Mouse (Mus musculus): ENCODE results near the gene Tex44. TPM values are rescaled to one million over a fixed set of nuclear protein-coding genes. Genes with fewer than 3 reads are reported as not detected.

Tex44 gene
- polyA plus RNA-seq, 1 experiment from 2014 or later: not detected

DNA sequence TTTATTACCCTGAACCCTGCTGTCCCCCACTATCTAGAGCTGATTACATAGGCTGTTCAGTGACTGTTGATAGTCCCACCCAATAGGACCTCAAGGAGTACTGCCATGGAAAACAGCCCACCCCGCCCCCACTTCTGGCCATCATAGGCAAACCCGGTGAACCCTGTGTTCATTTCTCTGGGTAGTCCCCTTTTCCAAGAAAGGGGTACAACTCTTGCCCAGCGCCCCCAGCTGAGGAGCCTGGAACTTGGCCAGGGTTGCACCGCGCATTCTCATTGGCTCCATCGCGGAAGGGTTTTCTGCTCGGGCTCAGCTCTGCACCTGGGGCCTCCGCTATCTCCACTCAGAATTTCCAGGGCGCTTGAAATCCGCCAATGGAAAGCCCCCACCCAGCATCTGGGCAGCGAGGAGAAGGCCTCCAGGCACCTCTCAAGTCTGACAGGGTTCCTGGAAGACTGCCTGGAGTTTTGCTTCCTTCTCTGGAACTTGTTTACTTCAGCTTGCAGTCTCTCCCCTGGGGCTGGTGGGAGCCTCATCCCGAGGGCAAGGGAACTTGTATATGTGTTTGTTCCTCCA lies 21.6 kb downstream of the Tex44 start:
- H3K9me3 ChIP-seq (ENCODE audit: control insufficient read depth, low read length): no peaks in the 10 kb centered on the region
- no peaks in the 10 kb centered on the region for H3K36me3 ChIP-seq (ENCODE audit: control insufficient read depth, insufficient read depth, low read length)
- no peaks in the 10 kb centered on the region for H3K27me3 ChIP-seq (ENCODE audit: control insufficient read depth, insufficient read depth, low read length)
- ATAC-seq (ENCODE audit: low FRiP score, low TSS enrichment): peak; percentile 7; the same call in 1 of the 2 replicates
- H3K27ac ChIP-seq (ENCODE audit: low read depth, low read length): peak overlapping the region; percentile 86
- H3K4me1 ChIP-seq (ENCODE audit: control insufficient read depth, insufficient read depth, low read length): peaks cover 29% of the 10 kb centered on the region
- no peak overlapping the region for H3K9ac ChIP-seq (ENCODE audit: low read depth, low read length)
- H3K4me2 ChIP-seq (replicated peaks; ENCODE audit: low read depth, low read length): no peak overlapping the region; the same call in 1 of the 2 replicates
- WGBS: 47% methylated on average over 13 of the region's 13 CpGs
- H3K4me3 ChIP-seq (ENCODE audit: low read length): no peak overlapping the region

DNA sequence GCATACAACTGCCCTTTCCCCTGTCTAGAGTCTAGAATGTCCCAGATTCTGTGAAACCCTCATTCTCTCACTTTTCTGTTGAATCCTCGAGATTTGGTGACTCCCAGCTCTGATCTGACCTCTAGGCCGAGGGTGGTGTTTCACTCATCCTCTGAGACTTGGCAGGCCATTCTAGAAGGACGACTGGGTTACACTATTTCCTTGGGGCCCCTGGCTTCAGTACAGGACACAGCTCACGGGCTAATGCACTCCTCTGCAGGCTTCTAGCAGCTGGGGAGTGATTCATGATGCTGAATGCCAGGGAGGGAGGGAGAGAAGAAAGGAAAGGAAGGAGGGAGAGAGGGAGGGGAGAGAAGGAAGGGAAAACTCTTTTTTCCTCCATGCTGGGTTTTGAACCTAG lies 22.1 kb downstream of the Tex44 start:
- Histone ChIP-seq H3K9me3 (ENCODE audit: control insufficient read depth, low read length) (no peaks in the 10 kb centered on the region), H3K27me3 (ENCODE audit: control insufficient read depth, insufficient read depth, low read length) (no peaks in the 10 kb centered on the region), H3K4me2 (replicated peaks; ENCODE audit: low read depth, low read length) (no peak overlapping the region), H3K9ac (ENCODE audit: low read depth, low read length) (no peak overlapping the region), H3K4me3 (ENCODE audit: low read length) (no peak overlapping the region), H3K36me3 (ENCODE audit: control insufficient read depth, insufficient read depth, low read length) (no peaks in the 10 kb centered on the region), H3K27ac (ENCODE audit: low read depth, low read length) (peak overlapping the region; percentile 86), H3K4me1 (ENCODE audit: control insufficient read depth, insufficient read depth, low read length) (peaks cover 24% of the 10 kb centered on the region)
- peak; percentile 53; the same call in 1 of the 2 replicates for ATAC-seq (ENCODE audit: low FRiP score, low TSS enrichment)
- WGBS: 5% methylated on average over 4 of the region's 4 CpGs

DNA sequence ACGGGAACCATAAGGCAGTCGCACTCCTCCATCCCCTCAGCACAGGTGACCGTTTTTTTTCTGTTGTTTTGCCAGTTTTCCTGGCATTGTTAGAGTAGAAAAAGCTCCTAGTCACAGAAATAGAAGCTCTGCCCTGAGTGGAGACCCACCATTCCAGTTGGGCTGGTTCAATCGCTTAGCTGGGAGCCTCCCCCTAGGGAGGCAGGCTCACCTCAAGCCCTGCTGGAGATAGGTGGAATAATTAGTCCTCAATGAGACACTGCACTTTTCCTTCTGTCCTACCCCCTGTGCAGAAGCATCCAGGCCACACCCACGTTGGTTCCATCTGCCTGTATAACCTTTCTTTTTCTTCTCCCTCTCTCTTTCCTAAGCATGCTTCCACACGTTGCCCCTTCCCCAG lies 23.8 kb downstream of the Tex44 start:
- no peak overlapping the region for H3K4me3 ChIP-seq (ENCODE audit: low read length)
- no peaks in the 10 kb centered on the region for H3K27me3 ChIP-seq (ENCODE audit: control insufficient read depth, insufficient read depth, low read length)
- 55% methylated on average over 6 of the region's 6 CpGs for WGBS
- no peaks in the 10 kb centered on the region for H3K9me3 ChIP-seq (ENCODE audit: control insufficient read depth, low read length)
- no peak overlapping the region for H3K4me2 ChIP-seq (replicated peaks; ENCODE audit: low read depth, low read length)
- no peaks in the 10 kb centered on the region for H3K36me3 ChIP-seq (ENCODE audit: control insufficient read depth, insufficient read depth, low read length)
- 0 out of 2 replicates have a peak, but pooled peaks have one; percentile 41 for ATAC-seq (ENCODE audit: low FRiP score, low TSS enrichment)
- H3K27ac ChIP-seq (ENCODE audit: low read depth, low read length): no peak overlapping the region
- peaks cover 13% of the 10 kb centered on the region for H3K4me1 ChIP-seq (ENCODE audit: control insufficient read depth, insufficient read depth, low read length)
- no peak overlapping the region for H3K9ac ChIP-seq (ENCODE audit: low read depth, low read length)

DNA sequence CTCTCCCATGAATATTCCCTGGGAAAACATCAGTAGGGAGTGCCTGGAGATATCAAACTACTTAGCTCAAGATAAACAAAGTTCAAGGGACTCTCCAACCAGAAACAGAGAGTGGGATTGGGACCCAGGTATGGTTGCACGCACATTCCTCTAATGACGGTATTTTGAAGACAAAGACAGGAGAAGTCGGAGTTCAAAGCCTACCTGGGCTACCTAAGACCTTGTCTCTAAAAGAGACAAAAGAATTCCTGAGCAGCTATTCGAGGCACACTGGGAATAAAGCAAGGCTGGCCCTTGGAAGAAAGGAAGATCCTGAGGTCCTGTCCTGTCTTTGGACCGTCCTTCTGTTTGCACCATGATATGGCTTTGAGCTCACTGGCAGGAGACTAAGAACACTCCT lies 26.6 kb downstream of the Tex44 start:
- 75% methylated on average over 5 of the region's 5 CpGs for WGBS
- Histone ChIP-seq H3K27me3 (ENCODE audit: control insufficient read depth, insufficient read depth, low read length) (no peaks in the 10 kb centered on the region), H3K4me1 (ENCODE audit: control insufficient read depth, insufficient read depth, low read length) (peaks cover 8% of the 10 kb centered on the region), H3K27ac (ENCODE audit: low read depth, low read length) (no peak overlapping the region), H3K36me3 (ENCODE audit: control insufficient read depth, insufficient read depth, low read length) (no peaks in the 10 kb centered on the region), H3K4me3 (ENCODE audit: low read length) (no peak overlapping the region), H3K9ac (ENCODE audit: low read depth, low read length) (no peak overlapping the region), H3K4me2 (replicated peaks; ENCODE audit: low read depth, low read length) (no peak overlapping the region), H3K9me3 (ENCODE audit: control insufficient read depth, low read length) (no peaks in the 10 kb centered on the region)
- no peak for ATAC-seq (ENCODE audit: low FRiP score, low TSS enrichment)

DNA sequence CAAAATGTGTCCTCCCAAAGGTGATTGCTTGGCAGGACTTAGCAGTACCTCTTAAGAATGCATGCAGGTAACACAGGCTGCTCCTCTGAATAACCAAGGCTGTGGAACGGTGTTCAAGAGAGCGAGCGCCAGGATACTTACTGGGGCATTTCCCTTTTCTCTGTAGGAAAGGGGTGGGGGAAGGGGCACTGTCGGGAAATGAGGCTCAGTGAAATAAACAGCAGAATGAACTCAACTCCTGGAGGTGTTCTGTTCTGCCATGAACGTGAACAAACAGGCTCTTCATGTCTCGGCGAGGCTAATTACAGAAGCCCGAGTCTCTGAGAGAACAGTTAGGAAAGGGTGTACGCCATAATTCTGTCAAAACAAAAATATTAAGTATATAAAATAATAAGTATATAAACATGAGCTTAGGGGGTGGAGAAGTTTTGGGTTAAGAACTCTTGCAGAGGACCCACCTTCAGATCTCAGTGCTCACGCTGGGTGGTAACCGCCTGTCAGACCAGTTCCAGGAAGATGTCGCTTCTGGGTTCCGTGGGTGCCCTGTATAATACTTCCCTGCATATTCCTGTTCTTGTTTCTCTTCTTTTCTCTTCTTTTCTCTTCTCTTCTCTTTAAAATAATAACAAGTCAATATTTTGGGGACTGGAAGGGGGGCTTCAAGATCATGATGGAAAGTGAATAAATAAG lies 30.9 kb downstream of the Tex44 start:
- Histone ChIP-seq H3K4me2 (replicated peaks; ENCODE audit: low read depth, low read length) (no peak overlapping the region), H3K9ac (ENCODE audit: low read depth, low read length) (no peak overlapping the region), H3K4me3 (ENCODE audit: low read length) (no peak overlapping the region), H3K27me3 (ENCODE audit: control insufficient read depth, insufficient read depth, low read length) (no peaks in the 10 kb centered on the region), H3K36me3 (ENCODE audit: control insufficient read depth, insufficient read depth, low read length) (no peaks in the 10 kb centered on the region), H3K4me1 (ENCODE audit: control insufficient read depth, insufficient read depth, low read length) (no peaks in the 10 kb centered on the region), H3K9me3 (ENCODE audit: control insufficient read depth, low read length) (no peaks in the 10 kb centered on the region), H3K27ac (ENCODE audit: low read depth, low read length) (no peak overlapping the region)
- ATAC-seq (ENCODE audit: low FRiP score, low TSS enrichment): no peak
- WGBS: 66% methylated on average over 13 of the region's 13 CpGs

DNA sequence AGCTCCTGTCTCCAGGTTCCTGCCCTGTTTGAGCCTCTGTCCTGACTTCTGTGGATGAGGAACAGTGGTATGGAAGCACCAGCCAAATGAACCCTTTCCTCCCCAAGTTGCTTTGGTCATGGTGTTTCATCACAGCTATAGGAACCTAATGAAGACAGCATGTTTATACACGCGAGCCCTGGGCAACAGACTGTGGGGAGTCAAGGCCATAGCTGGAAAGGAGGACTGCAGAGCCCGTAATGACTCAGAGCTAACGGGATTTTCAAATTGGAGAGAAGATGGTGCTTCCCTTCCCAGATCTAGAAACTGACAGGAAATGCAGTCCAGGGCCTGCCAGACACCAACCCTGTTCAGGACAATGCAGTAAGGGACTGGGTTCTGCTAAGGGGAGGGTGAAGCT lies 33.2 kb downstream of the Tex44 start:
- no peak overlapping the region for H3K9ac ChIP-seq (ENCODE audit: low read depth, low read length)
- no peak overlapping the region for H3K4me3 ChIP-seq (ENCODE audit: low read length)
- no peaks in the 10 kb centered on the region for H3K9me3 ChIP-seq (ENCODE audit: control insufficient read depth, low read length)
- no peak for ATAC-seq (ENCODE audit: low FRiP score, low TSS enrichment)
- no peaks in the 10 kb centered on the region for H3K27me3 ChIP-seq (ENCODE audit: control insufficient read depth, insufficient read depth, low read length)
- no peak overlapping the region for H3K4me2 ChIP-seq (replicated peaks; ENCODE audit: low read depth, low read length)
- H3K27ac ChIP-seq (ENCODE audit: low read depth, low read length): no peak overlapping the region
- no peaks in the 10 kb centered on the region for H3K4me1 ChIP-seq (ENCODE audit: control insufficient read depth, insufficient read depth, low read length)
- 85% methylated on average over 4 of the region's 4 CpGs for WGBS
- H3K36me3 ChIP-seq (ENCODE audit: control insufficient read depth, insufficient read depth, low read length): no peaks in the 10 kb centered on the region

DNA sequence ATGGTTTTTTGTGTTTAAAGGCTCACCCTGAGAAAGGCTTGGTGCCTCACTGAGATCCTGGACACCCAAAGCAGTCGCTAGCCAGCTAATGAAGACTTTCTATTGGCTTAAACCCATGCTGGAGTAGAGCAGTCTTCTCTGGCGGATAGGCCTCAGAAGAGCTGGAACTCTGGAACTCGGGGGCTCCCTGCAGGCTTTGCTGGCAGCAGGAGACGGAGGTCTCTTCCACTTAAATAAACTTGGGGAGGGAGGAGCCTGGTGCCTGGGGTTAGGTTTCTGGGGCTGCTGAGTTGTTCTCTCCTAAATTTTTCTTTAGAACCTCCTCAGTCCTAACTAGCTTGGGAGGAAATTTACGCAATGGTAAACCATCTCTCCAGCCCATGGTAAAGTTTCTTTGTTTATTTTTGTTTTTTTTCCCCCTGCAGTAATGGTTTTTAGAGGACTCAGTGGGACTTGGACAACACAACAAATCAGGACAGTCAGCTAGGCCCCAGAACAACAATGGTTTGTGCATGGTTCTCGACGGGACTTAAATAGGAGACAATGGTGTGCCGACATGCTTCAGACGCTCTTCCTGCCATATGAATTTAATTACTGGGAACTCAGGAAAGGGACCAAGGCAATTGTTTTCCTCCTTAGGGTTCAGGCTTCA lies 38.2 kb downstream of the Tex44 start:
- Histone ChIP-seq H3K4me3 (ENCODE audit: low read length) (no peak overlapping the region), H3K4me2 (replicated peaks; ENCODE audit: low read depth, low read length) (no peak overlapping the region), H3K9me3 (ENCODE audit: control insufficient read depth, low read length) (no peaks in the 10 kb centered on the region), H3K36me3 (ENCODE audit: control insufficient read depth, insufficient read depth, low read length) (no peaks in the 10 kb centered on the region), H3K4me1 (ENCODE audit: control insufficient read depth, insufficient read depth, low read length) (peaks cover 7% of the 10 kb centered on the region; the same call in 1 of the 2 replicates), H3K27ac (ENCODE audit: low read depth, low read length) (peak overlapping the region; percentile 87), H3K27me3 (ENCODE audit: control insufficient read depth, insufficient read depth, low read length) (no peaks in the 10 kb centered on the region), H3K9ac (ENCODE audit: low read depth, low read length) (no peak overlapping the region; the same call in 1 of the 2 replicates)
- no peak for ATAC-seq (ENCODE audit: low FRiP score, low TSS enrichment)
- WGBS: 41% methylated on average over 9 of the region's 9 CpGs

DNA sequence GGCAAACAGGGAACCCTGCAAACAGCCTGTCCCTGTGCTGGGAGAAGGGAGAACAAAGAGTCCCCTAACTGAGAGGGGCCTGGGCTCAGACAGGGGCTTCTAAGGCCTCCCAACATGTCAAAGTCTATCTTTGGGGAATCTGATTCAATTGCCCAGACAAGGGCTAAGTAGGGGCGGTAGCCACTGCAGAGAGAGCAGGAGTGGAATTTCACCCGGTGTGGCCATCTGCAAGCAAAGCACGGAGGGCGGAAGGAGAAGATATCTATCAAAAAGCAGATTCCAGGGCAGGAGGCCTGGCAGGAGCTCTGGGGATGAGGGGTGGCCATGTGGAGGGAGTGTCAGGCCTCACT lies 38.7 kb downstream of the Tex44 start:
- no peaks in the 10 kb centered on the region for H3K9me3 ChIP-seq (ENCODE audit: control insufficient read depth, low read length)
- H3K4me3 ChIP-seq (ENCODE audit: low read length): no peak overlapping the region
- peaks cover 7% of the 10 kb centered on the region; the same call in 1 of the 2 replicates for H3K4me1 ChIP-seq (ENCODE audit: control insufficient read depth, insufficient read depth, low read length)
- no peak overlapping the region for H3K4me2 ChIP-seq (replicated peaks; ENCODE audit: low read depth, low read length)
- peak overlapping the region; percentile 87 for H3K27ac ChIP-seq (ENCODE audit: low read depth, low read length)
- H3K27me3 ChIP-seq (ENCODE audit: control insufficient read depth, insufficient read depth, low read length): no peaks in the 10 kb centered on the region
- peak overlapping the region; percentile 14; the same call in 1 of the 2 replicates for H3K9ac ChIP-seq (ENCODE audit: low read depth, low read length)
- H3K36me3 ChIP-seq (ENCODE audit: control insufficient read depth, insufficient read depth, low read length): no peaks in the 10 kb centered on the region
- ATAC-seq (ENCODE audit: low FRiP score, low TSS enrichment): peak; percentile 77
- WGBS: 33% methylated on average over 4 of the region's 4 CpGs

DNA sequence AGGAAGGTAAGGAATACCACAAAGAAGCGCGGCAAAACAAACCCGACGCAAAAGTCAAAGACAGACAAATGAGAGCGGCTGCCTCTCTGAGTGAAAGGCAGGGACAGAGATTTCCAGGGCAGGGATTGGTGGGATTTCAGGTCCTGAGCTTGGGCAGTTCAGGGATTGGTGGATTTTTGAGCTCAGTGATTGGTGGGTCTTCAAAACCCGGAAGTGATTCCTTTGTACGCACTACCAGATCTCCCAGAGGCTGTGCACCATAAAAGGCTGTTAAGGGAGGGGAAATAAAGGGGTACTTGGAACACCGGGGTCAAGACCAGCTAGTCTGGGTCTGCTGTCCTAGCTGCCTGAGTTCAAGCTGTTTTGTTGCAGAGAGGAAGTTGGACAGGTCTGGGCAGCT lies 41.3 kb downstream of the Tex44 start:
- ATAC-seq (ENCODE audit: low FRiP score, low TSS enrichment): no peak
- Histone ChIP-seq H3K9ac (ENCODE audit: low read depth, low read length) (no peak overlapping the region), H3K27ac (ENCODE audit: low read depth, low read length) (no peak overlapping the region), H3K4me1 (ENCODE audit: control insufficient read depth, insufficient read depth, low read length) (peaks cover 14% of the 10 kb centered on the region), H3K27me3 (ENCODE audit: control insufficient read depth, insufficient read depth, low read length) (no peaks in the 10 kb centered on the region), H3K9me3 (ENCODE audit: control insufficient read depth, low read length) (no peaks in the 10 kb centered on the region), H3K4me2 (replicated peaks; ENCODE audit: low read depth, low read length) (no peak overlapping the region), H3K36me3 (ENCODE audit: control insufficient read depth, insufficient read depth, low read length) (no peaks in the 10 kb centered on the region), H3K4me3 (ENCODE audit: low read length) (no peak overlapping the region)
- 86% methylated on average over 8 of the region's 8 CpGs for WGBS
